ENCODE assay signal across 8 mouse cellular contexts in the genomic region with DNA sequence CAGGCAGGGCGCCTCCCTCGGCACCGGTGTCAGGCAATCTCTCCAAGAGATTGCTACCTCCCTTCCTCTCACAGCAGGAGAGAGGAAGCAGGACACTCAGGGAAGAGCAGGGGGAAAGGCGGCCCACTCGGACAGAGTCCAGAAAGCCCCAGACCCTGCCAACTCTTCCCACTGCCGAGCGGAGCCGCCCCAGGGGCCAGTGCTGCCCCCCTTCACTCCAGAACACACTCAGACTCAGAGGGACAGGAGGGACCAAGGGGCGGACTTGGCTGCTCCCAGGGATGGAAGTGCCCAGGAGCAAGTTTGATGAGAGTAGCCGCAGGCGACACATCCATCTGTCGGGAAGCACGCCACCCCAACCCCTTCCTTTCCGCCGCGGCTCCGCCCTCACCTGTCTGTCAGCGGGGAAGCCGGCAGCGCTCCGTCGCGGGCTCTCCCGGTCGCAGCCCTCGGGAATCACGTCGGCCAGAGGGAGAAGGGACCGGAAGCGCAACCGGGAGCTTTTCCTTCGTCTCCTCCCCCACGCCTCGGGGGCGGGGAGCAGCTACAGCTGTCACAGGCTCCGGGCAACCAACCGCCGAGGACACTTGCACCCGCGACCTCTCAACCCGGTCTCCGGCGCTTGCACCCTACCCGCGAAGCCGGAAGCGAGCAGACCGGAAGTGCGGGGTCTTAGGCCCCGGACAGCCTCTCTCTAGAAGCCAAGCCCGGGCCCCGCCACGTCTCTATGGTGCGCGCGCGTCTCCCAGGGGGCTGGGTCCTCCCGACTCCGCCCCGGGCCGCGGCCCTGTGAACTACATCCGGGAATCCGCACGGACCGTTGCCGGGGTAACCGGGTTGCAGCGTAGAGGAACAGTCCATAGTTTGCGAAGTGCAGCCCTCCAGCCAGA. TPM values are rescaled to one million over a fixed set of nuclear protein-coding genes. Genes with fewer than 3 reads are reported as not detected.
DNase-seq lines count a peak whose midpoint lies in the region; ATAC-seq lines count a peak whose summit lies in the region.

A gene (minus strand): TSS at position 603 of the 890 bp plus-strand sequence.

- intact Hi-C loops in gastrocnemius, postnatal 14 days (cut with DNase I; ENCODE audit: low total_unique reads) = no loop called here
- intact Hi-C loops in left cerebral cortex, postnatal 10 days (cut with DNase I) = no loop called here

- peak; percentile 98 for DNase-seq in adipocyte (ENCODE audit: low spot score)
- peak; percentile 97 for DNase-seq in embryo, embryonic 10 days (ENCODE audit: low spot score)
- peak; percentile 99 for DNase-seq in gastrocnemius, postnatal 14 days
- peak; percentile 91 to 98 for DNase-seq in left cerebral cortex, postnatal 10 days (ENCODE audit: extremely low spot score in 1 of 2, low spot score in 2 of 2)
- DNase-seq in right cerebral cortex, postnatal 25 days = peak; percentile 93
- peak; percentile 97 to 99 for DNase-seq in urinary bladder, postnatal 4 days (ENCODE audit: low spot score in 2 of 2)

- peak; percentile 91 for ATAC-seq in inflammation-experienced regulatory T-cells, adult 6 months
- ATAC-seq in megakaryocyte-erythroid progenitor cell, adult 5-6 weeks (replicated peaks; ENCODE audit: low FRiP score, low TSS enrichment, poor library complexity, severe bottlenecking) = peak; percentile 85

RNA-seq across cellular contexts. Expression of the gene that starts here (rescaled TPM):
- 10 to 100 TPM; 14.0 to 17.4 TPM for total RNA-seq in gastrocnemius, postnatal 14 days (2021)
- polyA plus RNA-seq in inflammation-experienced regulatory T-cells, adult 6 months (2017; shearing (Covaris generic)) = 10 to 100 TPM; 39.9 to 47.8 (median 42.4) TPM
- total RNA-seq in left cerebral cortex, postnatal 10 days (2021) = 10 to 100 TPM; 14.4 to 15.0 TPM
- 12.3 and 13.7 TPM in 2 replicates for total RNA-seq in megakaryocyte-erythroid progenitor cell, adult 5-6 weeks (2014; fragmentation: Nextera tagmentation)
- total RNA-seq in megakaryocyte-erythroid progenitor cell, adult 5-6 weeks (2017) = 13.7 and 43.1 TPM in 2 replicates

Comparison
In these comparisons a context has a peak if more than half of its experiments do, and no peak if none do; other contexts are left out.
1. Peak in every context shown above with its lines: DNase-seq and ATAC-seq.